Mouse (Mus musculus): ENCODE measurements around the gene Gm5447. TPM values are rescaled to one million over a fixed set of nuclear protein-coding genes. Genes with fewer than 3 reads are reported as not detected.

Gene Gm5447
- polyA plus RNA-seq, 1 experiment from 2014 or later, result not detected

DNA sequence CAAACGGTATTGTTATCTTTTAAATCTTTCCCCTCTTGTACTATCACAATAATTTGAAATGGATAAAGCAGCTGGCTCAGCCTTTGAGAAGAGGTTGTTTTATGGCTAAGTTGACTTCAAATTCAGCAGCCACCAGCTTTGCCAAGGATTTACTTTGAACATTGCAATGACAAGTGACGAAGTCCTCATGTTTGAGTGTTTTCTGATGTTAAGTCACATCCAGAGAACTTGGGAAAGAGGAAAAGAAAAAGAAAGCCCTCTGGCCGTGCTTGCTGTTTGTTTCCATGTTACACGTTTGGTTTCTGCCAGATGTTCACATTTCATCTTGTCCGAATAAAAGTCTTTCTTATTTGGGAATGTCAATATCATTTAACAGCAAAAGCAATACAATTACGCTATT, 47.9 kb downstream of the Gm5447 start:
- no peak overlapping the region for H3K4me2 ChIP-seq (ENCODE audit: low read depth)
- no peak overlapping the region for H3K9ac ChIP-seq (ENCODE audit: low read length)
- no peaks in the 10 kb centered on the region for H3K27me3 ChIP-seq (ENCODE audit: control insufficient read depth, insufficient read depth, low read length)
- WGBS, result 72% methylated on average over 6 of the region's 6 CpGs
- H3K27ac ChIP-seq (ENCODE audit: low read depth, low read length), result no peak overlapping the region
- H3K4me1 ChIP-seq (ENCODE audit: control insufficient read depth, insufficient read depth, low read length), result no peaks in the 10 kb centered on the region
- no peak overlapping the region for H3K4me3 ChIP-seq (ENCODE audit: low read depth, low read length)
- DNase-seq (ENCODE audit: low spot score) (no peak), ATAC-seq (ENCODE audit: insufficient read depth, low FRiP score, low TSS enrichment) (no peak)
- H3K9me3 ChIP-seq (ENCODE audit: control insufficient read depth, low read length), result no peaks in the 10 kb centered on the region
- H3K36me3 ChIP-seq (ENCODE audit: control insufficient read depth, insufficient read depth, low read length), result no peaks in the 10 kb centered on the region

DNA sequence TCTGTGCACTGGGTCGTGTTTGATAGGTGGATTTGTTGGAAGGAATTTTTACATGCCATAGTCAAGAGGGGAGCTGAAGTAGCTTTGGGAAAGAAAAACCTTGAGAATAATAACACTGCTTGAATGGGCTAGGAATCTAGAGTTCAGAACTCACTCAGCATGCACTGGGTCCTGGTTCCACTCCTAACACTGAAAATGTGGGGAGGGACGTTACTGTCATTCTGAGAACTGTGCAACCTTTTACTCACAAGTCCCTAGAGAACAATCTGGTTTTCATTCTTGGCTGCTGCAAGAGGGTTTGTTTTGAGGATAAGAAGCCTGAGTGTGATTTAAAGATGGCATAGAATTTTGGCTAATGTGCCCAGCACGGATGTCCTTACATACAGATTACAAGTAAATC, 49.7 kb downstream of the Gm5447 start:
- Histone ChIP-seq H3K9ac (ENCODE audit: low read length) (no peak overlapping the region), H3K9me3 (ENCODE audit: control insufficient read depth, low read length) (no peaks in the 10 kb centered on the region), H3K4me1 (ENCODE audit: control insufficient read depth, insufficient read depth, low read length) (no peaks in the 10 kb centered on the region), H3K4me3 (ENCODE audit: low read depth, low read length) (no peak overlapping the region), H3K27ac (ENCODE audit: low read depth, low read length) (no peak overlapping the region), H3K4me2 (ENCODE audit: low read depth) (no peak overlapping the region), H3K36me3 (ENCODE audit: control insufficient read depth, insufficient read depth, low read length) (no peaks in the 10 kb centered on the region), H3K27me3 (ENCODE audit: control insufficient read depth, insufficient read depth, low read length) (no peaks in the 10 kb centered on the region)
- WGBS, result 75% methylated on average over 3 of the region's 3 CpGs
- DNase-seq (ENCODE audit: low spot score) (no peak), ATAC-seq (ENCODE audit: insufficient read depth, low FRiP score, low TSS enrichment) (no peak)

Other genes starting within 250 kb of the Gm5447 start
- gene Irf4, start 225.0 kb upstream of the Gm5447 start, polyA plus RNA-seq (2014; fragmentation: Nextera tagmentation; extraction: Ambion mirVana), result 0.05 TPM in 1 of 2 replicates, not detected in the other
- not detected in 2 replicates for gene Hus1b, start 26.4 kb upstream of the Gm5447 start, polyA plus RNA-seq (2014; fragmentation: Nextera tagmentation; extraction: Ambion mirVana)
- 42.5 and 44.5 TPM in 2 replicates for gene Exoc2, start 111 bp upstream of the Gm5447 start, polyA plus RNA-seq (2014; fragmentation: Nextera tagmentation; extraction: Ambion mirVana)